Mouse (Mus musculus) lung, postnatal 0 days (tissue): ENCODE measurements at regions not wholly inside any gene's neighbourhood (a gene's known extent, or its start where the extent isn't known, plus 50 kb on each side); places are given as distances from the start of the nearest gene placed in this dataset.

Source experiments
- CTCF ChIP-seq: IDR thresholded peaks from 2 replicates; pipeline ENCODE4 v1.5.1; 2016; ENCODE audit warnings: antibody characterized with exemption, mild to moderate bottlenecking
- EP300 ChIP-seq: IDR thresholded peaks from 2 replicates; pipeline ENCODE4 v1.6.1; 2016; ENCODE audit warnings: antibody characterized with exemption, mild to moderate bottlenecking, control low read depth

DNA sequence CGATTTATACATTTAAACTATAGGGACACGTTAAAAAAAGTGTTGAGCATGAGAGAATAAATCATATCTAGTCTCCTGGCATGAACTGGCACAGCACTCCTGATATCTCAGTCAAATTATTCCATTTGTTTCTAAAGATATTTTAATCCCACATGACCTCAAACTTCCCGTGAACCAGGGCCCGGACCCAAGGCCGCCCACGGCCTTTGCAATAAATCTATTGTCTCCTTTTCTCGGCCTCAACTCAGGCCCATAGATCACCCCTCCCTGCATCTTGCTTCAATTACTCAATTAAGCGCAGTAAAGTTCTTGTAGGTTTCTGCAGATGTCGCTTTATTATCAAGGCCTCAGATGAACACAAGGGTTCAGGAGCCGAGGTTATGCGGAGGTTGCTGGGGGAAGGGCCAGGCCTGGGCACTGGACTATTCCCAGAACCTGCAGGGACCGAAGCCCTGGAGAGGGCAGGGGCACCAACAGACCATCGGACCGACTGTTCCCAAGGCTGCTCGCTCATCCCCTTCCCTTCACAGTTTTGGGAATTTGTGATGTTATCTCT, 233.4 kb downstream of the Emx2 start:
- no peak for TF ChIP-seq CTCF
- TF ChIP-seq EP300, result no peak
